Mouse (Mus musculus) cerebellum, adult 18-20 months (tissue): ENCODE measurements at regions not wholly inside any gene's neighbourhood (a gene's known extent, or its start where the extent isn't known, plus 50 kb on each side); places are given as distances from the start of the nearest gene placed in this dataset.

Experiments
- DNase-seq, 2 experiments: peaks; one replicate each; pipeline ENCODE4 v3.0.0; 2021

- no peak for DNase-seq
These were observed 146.1 kb downstream of the Efcab1 start for GRCm38 (mm10) chr16:15052389-15052923.

GRCm38 (mm10) chr16:15052924-15053793, 146.8 kb downstream of the Efcab1 start:
- DNase-seq: peak; percentile 31 to 56

GRCm38 (mm10) chr16:15053840-15054239, 147.4 kb downstream of the Efcab1 start:
- no peak for DNase-seq

- no peak for DNase-seq
These were observed 148.0 kb downstream of the Efcab1 start for GRCm38 (mm10) chr16:15054306-15055001.

GRCm38 (mm10) chr16:15055697-15056096, 149.3 kb downstream of the Efcab1 start:
- no peak for DNase-seq

- no peak for DNase-seq
These were observed 164.1 kb downstream of the Efcab1 start for GRCm38 (mm10) chr16:15070485-15070960.

- DNase-seq: no peak
These were observed 168.0 kb downstream of the Efcab1 start for GRCm38 (mm10) chr16:15074407-15074806.

GRCm38 (mm10) chr16:15083692-15084091, 177.3 kb downstream of the Efcab1 start:
- no peak for DNase-seq

GRCm38 (mm10) chr16:15084147-15084752, 177.8 kb downstream of the Efcab1 start:
- no peak for DNase-seq

- no peak for DNase-seq
These were observed 178.6 kb downstream of the Efcab1 start for GRCm38 (mm10) chr16:15084753-15085728.

- no peak for DNase-seq
These were observed 180.2 kb downstream of the Efcab1 start for GRCm38 (mm10) chr16:15086556-15086955.

- no peak for DNase-seq
These were observed 197.5 kb downstream of the Efcab1 start for GRCm38 (mm10) chr16:15103938-15104337.

GRCm38 (mm10) chr16:15107234-15107633, 200.8 kb downstream of the Efcab1 start:
- DNase-seq: no peak

GRCm38 (mm10) chr16:15113131-15113530, 204.1 kb upstream of the Gm21897 start:
- no peak for DNase-seq

GRCm38 (mm10) chr16:15113989-15114556, 203.2 kb upstream of the Gm21897 start:
- no peak for DNase-seq

- no peak for DNase-seq
These were observed 202.6 kb upstream of the Gm21897 start for GRCm38 (mm10) chr16:15114574-15115230.

GRCm38 (mm10) chr16:15115386-15115785, 201.9 kb upstream of the Gm21897 start:
- DNase-seq: no peak

GRCm38 (mm10) chr16:15119799-15120198, 197.5 kb upstream of the Gm21897 start:
- DNase-seq: peak in 1 of 2 experiments; percentile 2

GRCm38 (mm10) chr16:15128996-15129395, 188.3 kb upstream of the Gm21897 start:
- DNase-seq: no peak

GRCm38 (mm10) chr16:15129806-15130205, 187.5 kb upstream of the Gm21897 start:
- DNase-seq: no peak

- no peak for DNase-seq
These were observed 159.4 kb upstream of the Gm21897 start for GRCm38 (mm10) chr16:15157852-15158251.
